Mouse (Mus musculus) midbrain, postnatal 0 days (tissue): ENCODE results near the gene Cdc42ep2. TPM values are rescaled to one million over a fixed set of nuclear protein-coding genes. Genes with fewer than 3 reads are reported as not detected.

ENCODE experiments used
- ATAC-seq: fragments of 200-750 bp; cut with Nextera tagmentation; 2 replicates; pipeline ENCODE4 v1.8.0; 2017; ENCODE audit warnings: moderate number of reproducible peaks, mild to moderate bottlenecking, moderate TSS enrichment, moderate library complexity; ENCODE audit not compliant: low FRiP score
- DNase-seq: peaks from one replicate; pipeline ENCODE4 v3.0.0-alpha.2; 2015; ENCODE audit warnings: low spot score
- H3K27ac ChIP-seq: fragments of 300-500 bp; sonication (generic); 2 replicates; pipeline ENCODE4 v1.5.1; 2014; ENCODE audit warnings: low read depth, mild to moderate bottlenecking, low read length, mixed read lengths
- H3K27me3 ChIP-seq: fragments of 300-500 bp; sonication (generic); 2 replicates; pipeline ENCODE4 v1.6.1; 2014; ENCODE audit warnings: low read length, control low read depth, mixed read lengths; ENCODE audit not compliant: insufficient read depth
- H3K36me3 ChIP-seq: fragments of 300-500 bp; sonication (generic); 2 replicates; pipeline ENCODE4 v1.6.1; 2014; ENCODE audit warnings: low read length, control low read depth, mixed read lengths; ENCODE audit not compliant: insufficient read depth
- H3K4me1 ChIP-seq: fragments of 300-500 bp; sonication (generic); 2 replicates; pipeline ENCODE4 v1.6.1; 2014; ENCODE audit warnings: mild to moderate bottlenecking, control low read depth, antibody characterized with exemption, low read length, mixed read lengths; ENCODE audit not compliant: insufficient read depth
- H3K4me2 ChIP-seq: fragments of 300-500 bp; sonication (generic); 2 replicates; pipeline ENCODE4 v1.6.1; 2014; ENCODE audit warnings: low read depth, mild to moderate bottlenecking, low read length, mixed read lengths; ENCODE audit not compliant: poor library complexity, severe bottlenecking
- H3K4me3 ChIP-seq: fragments of 300-500 bp; sonication (generic); 2 replicates; pipeline ENCODE4 v1.5.1; 2014; ENCODE audit warnings: low read depth, mild to moderate bottlenecking, low read length, moderate library complexity
- H3K9ac ChIP-seq: fragments of 300-500 bp; sonication (generic); replicated peaks from 2 replicates; pipeline ENCODE4 v1.6.1; 2014; ENCODE audit warnings: mild to moderate bottlenecking, low read length, moderate library complexity, mixed read lengths; ENCODE audit not compliant: poor library complexity, severe bottlenecking
- H3K9me3 ChIP-seq: fragments of 300-500 bp; sonication (generic); 2 replicates; pipeline ENCODE4 v1.6.1; 2016; ENCODE audit warnings: low read length, control low read depth
- CTCF ChIP-seq: IDR thresholded peaks from 2 replicates; pipeline ENCODE4 v1.5.1; 2016; ENCODE audit warnings: antibody characterized with exemption, mild to moderate bottlenecking
- WGBS: fragments of 180-500 bp; shearing (Covaris S2); extraction: QIAGEN DNeasy Blood & Tissue Kit; methylation state at CpG from one replicate; pipeline ENCODE4 v1.1.7; 2014; 5-methylcytosine and 5-hydroxymethylcytosine counted together
- polyA plus RNA-seq: library from polyadenylated mRNA; unstranded; fragments of >200 nt; fragmentation: Nextera tagmentation; extraction: Ambion mirVana; gene quantifications from 2 replicates; pipeline ENCODE4 v1.2.1, GENCODE M21; 2015
- total RNA-seq: library from RNA; depleted of rRNA; stranded (reverse); fragments of >200 nt; gene quantifications from 2 replicates; pipeline ENCODE4 v1.2.3, GENCODE M21; 2014

Cdc42ep2 gene
- total and polyA plus RNA-seq, 2 experiments from 2014 or later: 19.2 to 28.4 TPM

DNA sequence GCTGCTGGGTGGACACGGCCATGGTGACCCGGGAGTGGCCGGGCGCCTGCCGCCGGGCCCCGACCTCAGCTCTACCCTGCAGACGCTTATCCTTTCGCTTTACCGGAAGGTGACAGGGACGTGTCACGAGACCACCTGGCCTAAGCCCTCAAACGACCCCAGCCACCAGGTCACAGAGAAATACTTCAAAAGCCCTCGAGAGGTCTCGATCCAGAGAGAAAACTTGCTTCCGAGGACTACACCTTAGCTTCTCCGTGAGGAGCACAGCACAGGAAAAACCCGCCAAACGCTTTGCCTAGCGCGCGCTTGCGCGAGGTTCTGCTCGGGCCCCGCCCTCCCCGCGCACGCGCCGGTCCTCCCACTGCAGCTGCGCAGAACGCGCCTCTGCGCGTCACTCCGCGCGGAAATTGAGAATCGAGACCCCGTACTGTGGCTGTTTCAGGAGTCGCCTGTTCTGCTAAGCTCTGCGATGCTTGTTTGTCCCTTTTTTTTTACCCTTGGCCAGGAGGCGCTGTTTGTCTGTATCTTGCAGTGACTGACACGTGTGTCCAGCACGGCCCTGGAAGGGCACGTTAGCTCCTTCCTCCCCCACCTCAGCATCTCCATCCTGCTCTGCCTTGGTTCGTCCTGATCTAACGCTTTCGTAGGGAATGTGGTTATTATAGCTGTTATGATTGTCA is 39.4 kb upstream of the Cdc42ep2 start, which contains the start of gene Pola2:
Gene Pola2, minus strand, starts transcription at position 320 of the 680 bp plus-strand sequence.
- Histone ChIP-seq H3K4me1 (no peaks in the 10 kb centered on the region), H3K4me3 (peak within 1 kb of the TSS; percentile 65), H3K36me3 (no peaks in the 10 kb centered on the region; the same call in 1 of the 2 replicates), H3K4me2 (peak within 1 kb of the TSS; percentile 93), H3K9me3 (no peaks in the 10 kb centered on the region), H3K27me3 (no peaks in the 10 kb centered on the region), H3K9ac (peak within 1 kb of the TSS; percentile 65), H3K27ac (no peak within 1 kb of the TSS)
- WGBS: under 1% methylated on average over 50 of the region's 50 CpGs
- DNase-seq: peak; percentile 93
- TF ChIP-seq CTCF: peak; percentile 35; the same call in 1 of the 2 replicates
- ATAC-seq: peak; percentile 93

DNA sequence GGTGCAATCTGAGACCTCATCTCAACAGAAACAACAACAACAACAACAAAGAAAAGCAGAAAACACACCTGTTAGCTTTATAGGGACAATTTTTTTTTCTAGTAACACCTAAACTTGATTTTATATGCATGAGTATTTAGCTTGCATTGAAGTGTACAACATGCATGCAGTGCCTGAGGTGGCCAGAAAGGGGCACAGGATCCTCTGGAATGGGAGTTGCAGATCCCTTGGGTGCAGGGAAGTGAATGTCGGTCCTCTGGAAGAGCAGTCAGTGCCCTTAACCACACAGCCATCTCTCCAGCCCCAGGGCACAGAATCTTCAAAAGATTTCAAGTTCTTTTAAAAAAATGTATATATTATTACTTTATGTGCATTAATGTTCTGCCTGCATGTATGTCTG is 38.0 kb upstream of the Cdc42ep2 start:
- Histone ChIP-seq H3K9me3 (no peaks in the 10 kb centered on the region), H3K4me1 (no peaks in the 10 kb centered on the region), H3K4me3 (peak overlapping the region; percentile 65; the same call in 1 of the 2 replicates), H3K27me3 (no peaks in the 10 kb centered on the region), H3K4me2 (no peak overlapping the region; the same call in 1 of the 2 replicates), H3K9ac (no peak overlapping the region), H3K36me3 (peaks cover 6% of the 10 kb centered on the region; the same call in 1 of the 2 replicates), H3K27ac (no peak overlapping the region)
- WGBS: 20% methylated on average over 1 of the region's 1 CpGs
- DNase-seq: no peak
- no peak for ATAC-seq
- peak; percentile 23; the same call in 1 of the 2 replicates for TF ChIP-seq CTCF

DNA sequence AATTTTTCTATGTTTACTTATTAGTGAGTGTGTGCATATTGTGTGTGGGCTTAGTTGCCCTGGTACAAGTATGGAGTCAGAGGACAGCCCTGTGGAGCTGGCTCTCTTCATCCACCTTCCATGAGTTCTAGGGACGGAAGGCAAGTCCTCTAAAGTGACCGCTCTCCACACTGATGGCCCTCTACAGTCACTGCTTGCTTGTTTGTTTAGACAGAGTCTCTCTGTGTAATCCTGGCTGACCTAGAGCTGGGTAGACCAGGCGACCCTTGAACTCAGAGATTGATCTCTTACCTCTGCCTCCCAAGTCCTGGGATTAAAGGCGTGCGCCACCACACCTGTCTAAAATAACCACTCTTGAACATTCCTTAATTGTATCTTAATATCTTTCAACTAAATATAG is 32.8 kb upstream of the Cdc42ep2 start:
- Histone ChIP-seq H3K4me2 (no peak overlapping the region), H3K36me3 (peaks cover 10% of the 10 kb centered on the region; the same call in 1 of the 2 replicates), H3K27ac (no peak overlapping the region), H3K9me3 (no peaks in the 10 kb centered on the region), H3K4me1 (no peaks in the 10 kb centered on the region), H3K27me3 (no peaks in the 10 kb centered on the region), H3K9ac (no peak overlapping the region), H3K4me3 (no peak overlapping the region)
- DNase-seq (no peak), ATAC-seq (no peak)
- WGBS: 90% methylated on average over 5 of the region's 5 CpGs
- no peak for TF ChIP-seq CTCF

DNA sequence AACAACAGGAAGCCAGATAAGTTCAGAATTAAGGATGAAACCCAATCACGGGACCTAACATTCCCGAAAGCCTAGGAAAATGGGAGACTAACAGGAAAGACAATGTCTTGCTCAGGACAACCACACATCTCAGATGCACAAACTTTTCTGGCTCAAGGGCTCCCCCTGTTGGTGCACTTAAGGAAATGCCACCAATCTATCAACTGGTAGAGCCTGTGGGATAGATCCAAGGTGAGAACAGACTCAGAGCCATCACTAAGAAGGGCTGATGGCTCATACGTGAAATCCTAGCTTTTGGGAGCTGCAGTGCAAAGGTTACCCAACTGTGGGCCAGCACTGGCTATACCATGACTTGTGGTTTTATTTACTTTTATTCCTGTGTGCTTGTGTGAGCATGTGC is 32.1 kb upstream of the Cdc42ep2 start:
- H3K4me3 ChIP-seq: no peak overlapping the region
- no peak overlapping the region for H3K4me2 ChIP-seq
- H3K27me3 ChIP-seq: no peaks in the 10 kb centered on the region
- H3K9me3 ChIP-seq: no peaks in the 10 kb centered on the region
- peak; percentile 85 for TF ChIP-seq CTCF
- H3K36me3 ChIP-seq: peaks cover 14% of the 10 kb centered on the region; the same call in 1 of the 2 replicates
- H3K4me1 ChIP-seq: no peaks in the 10 kb centered on the region
- 24% methylated on average over 3 of the region's 3 CpGs for whole genome bisulfite sequencing
- H3K27ac ChIP-seq: no peak overlapping the region
- no peak overlapping the region for H3K9ac ChIP-seq
- DNase-seq (peak; percentile 80), ATAC-seq (no peak)

DNA sequence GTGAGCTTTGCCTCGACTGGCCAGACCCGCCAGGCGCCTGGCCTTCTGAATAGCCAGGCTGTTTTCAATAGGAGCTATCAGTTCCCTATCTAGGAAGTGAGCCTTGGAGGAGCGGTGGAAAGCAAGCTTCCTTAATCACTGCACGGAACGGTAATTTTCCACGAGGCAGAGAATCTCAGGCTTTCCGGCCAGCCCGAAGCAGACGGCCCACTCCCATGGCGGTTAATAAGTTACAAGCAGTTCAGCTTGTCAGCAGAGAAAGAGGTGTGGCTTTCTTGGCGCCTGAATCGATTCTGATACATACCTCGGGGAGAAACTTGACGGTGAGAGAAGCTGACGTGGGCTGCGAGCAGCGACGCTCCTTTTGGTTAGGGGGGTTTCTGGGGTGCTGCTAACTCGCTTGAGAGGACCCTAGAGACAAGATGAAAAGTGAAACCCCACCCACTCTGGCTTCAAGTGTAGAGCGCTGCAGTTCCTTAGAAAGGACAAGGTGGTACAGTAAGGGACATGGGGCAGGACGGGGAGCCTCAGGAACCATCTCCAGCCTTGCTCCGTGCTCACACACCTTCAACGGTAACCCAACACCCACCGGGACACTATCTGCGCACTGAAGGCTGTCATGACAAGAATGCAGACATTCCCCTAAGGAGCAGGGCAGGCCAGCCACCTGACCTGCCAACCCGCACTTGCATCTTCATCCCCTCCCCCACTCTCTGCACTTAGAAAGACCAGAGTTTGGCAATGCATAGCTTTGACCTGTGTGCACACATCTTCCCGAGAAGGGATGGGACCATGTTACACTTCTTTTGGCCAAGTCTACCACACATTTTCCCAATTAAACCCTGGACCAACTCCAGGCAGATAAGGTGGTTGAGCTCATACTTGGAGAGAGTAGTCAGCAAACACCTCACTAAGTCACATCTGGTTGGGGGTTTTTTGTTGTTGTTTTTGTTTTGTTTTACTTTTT is 31.4 kb upstream of the Cdc42ep2 start:
- 93% methylated on average over 28 of the region's 28 CpGs for WGBS
- TF ChIP-seq CTCF: no peak

More for the DNA sequence above, 31.4 kb upstream of the Cdc42ep2 start:
- no peak for ATAC-seq
- Histone ChIP-seq H3K4me3 (no peak overlapping the region), H3K27ac (no peak overlapping the region), H3K36me3 (peaks cover 17% of the 10 kb centered on the region; the same call in 1 of the 2 replicates), H3K4me1 (no peaks in the 10 kb centered on the region), H3K4me2 (no peak overlapping the region), H3K27me3 (no peaks in the 10 kb centered on the region), H3K9me3 (no peaks in the 10 kb centered on the region), H3K9ac (no peak overlapping the region)
- no peak for DNase-seq
